Mouse (Mus musculus): Measurements from ENCODE around the gene Taf1d. TPM values are rescaled to one million over a fixed set of nuclear protein-coding genes. Genes with fewer than 3 reads are reported as not detected.
"Not testable (repeated sequence)": the region's sequence is repeated elsewhere in the genome, so short reads cannot be mapped to it uniquely, and the experiment has no call there.

The Taf1d gene
- 55.9 and 65.1 TPM in 2 replicates for polyA plus RNA-seq (2012; rRNA removed)

DNA sequence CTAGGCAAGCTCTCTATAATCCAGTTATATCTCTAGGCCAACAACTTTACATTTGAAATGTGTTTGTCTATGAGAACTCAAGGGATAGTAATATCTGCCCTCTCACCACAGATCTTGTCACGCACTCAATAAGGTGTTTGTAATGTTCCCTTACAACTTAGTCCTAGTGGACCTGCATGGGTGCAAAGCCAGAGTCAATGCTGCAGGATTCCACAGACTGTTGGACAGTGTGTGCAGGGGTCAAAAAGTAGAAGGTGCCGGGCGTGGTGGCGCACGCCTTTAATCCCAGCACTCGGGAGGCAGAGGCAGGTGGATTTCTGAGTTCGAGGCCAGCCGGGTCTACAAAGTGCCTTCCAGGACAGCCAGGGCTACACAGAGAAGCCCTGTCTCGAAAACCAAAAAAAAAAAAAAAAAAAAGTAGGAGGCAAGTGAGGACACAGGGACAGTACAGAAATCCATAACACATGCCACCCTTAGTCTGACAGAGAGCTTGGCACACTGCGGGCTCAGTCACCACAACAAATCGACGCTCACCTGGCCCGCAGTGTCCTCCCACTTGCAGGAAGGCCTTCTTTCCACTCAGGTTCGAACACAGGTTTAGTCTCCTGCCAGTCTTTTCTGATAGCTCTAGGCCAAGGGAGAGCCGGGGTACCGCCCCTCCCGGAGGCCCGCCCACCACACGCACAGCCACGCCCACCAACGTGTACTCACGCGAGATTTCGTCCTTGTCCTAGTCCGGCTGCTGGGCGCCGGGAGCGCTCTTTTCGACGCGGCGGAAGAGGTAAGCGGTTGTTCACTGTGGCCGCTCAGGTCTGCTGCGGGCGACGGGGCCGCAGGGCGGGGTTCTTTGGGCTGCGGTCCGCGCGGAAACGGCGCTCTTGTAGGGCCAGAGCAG, at the start of gene Taf1d:
Gene Taf1d, plus strand, starts transcription at position 712 of the 895 bp plus-strand sequence.
- peak; percentile 96 for DNase-seq (ENCODE audit: low spot score)

GRCm38 (mm10) chr9:15256214-15256613, 49.8 kb upstream of the Taf1d start:
- no peak for DNase-seq (ENCODE audit: low spot score)

DNA sequence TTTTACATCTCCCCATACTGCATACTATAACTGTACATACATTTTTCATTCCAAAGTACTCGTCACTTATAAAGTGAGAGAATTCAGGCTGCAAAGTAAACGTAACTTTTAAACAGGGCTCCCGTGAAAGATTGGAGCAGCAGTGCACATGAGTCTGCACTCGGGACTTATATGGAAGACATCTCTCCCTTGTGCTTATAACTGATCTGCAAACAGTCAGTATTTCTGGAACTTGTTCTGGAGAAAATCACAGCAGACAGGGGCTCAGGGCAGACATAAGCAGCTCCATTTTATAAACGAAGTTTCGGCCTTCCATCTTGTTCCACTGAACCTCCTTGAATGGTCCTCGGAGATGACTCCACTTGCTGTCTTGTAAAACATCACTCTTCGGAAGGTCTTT, 44.0 kb upstream of the Taf1d start:
- no peak for DNase-seq (ENCODE audit: low spot score)

GRCm38 (mm10) chr9:15263487-15263886, 42.5 kb upstream of the Taf1d start:
- no peak for DNase-seq (ENCODE audit: low spot score)

GRCm38 (mm10) chr9:15273981-15274380, 32.0 kb upstream of the Taf1d start:
- no peak for DNase-seq (ENCODE audit: low spot score)

- no peak for DNase-seq (ENCODE audit: low spot score)
Observed at GRCm38 (mm10) chr9:15276855-15277254, 29.2 kb upstream of the Taf1d start.

GRCm38 (mm10) chr9:15278343-15278742, 27.7 kb upstream of the Taf1d start:
- DNase-seq (ENCODE audit: low spot score) = no peak

DNA sequence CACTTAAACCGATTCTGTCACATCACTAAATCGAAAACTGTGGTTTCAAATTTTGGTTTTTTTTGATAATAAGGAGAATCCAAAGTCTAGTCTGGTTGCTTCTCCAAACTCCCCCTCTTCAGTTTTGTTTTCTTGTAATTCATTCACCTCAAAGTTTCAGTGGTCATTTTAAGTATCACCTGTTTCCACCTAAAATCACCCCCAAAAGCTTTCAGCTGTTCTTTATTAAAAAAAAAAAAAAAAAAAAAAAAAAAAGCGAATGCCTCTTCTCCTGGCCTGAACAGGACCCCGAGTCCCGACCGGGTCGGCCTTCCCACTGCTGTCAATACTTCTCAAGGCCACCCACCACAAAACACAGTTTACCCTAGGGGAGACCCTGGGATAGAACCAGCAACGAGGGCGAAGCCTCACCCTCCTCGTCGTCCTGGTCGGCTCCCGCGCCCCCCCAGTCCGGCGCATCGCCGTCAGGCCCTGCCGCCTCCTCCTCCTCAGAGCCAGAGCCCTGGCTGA, 26.8 kb upstream of the Taf1d start:
- DNase-seq (ENCODE audit: low spot score) = no peak

GRCm38 (mm10) chr9:15279649-15280490, 26.1 kb upstream of the Taf1d start, which contains the start of gene Med17:
TSS of gene Med17 (minus strand) at chr9:15279931.
- peak; percentile 82 for DNase-seq (ENCODE audit: low spot score)

GRCm38 (mm10) chr9:15280491-15280879, 25.5 kb upstream of the Taf1d start:
- no peak for DNase-seq (ENCODE audit: low spot score)

- no peak for DNase-seq (ENCODE audit: low spot score)
Observed at GRCm38 (mm10) chr9:15285443-15285842, 20.6 kb upstream of the Taf1d start.

DNA sequence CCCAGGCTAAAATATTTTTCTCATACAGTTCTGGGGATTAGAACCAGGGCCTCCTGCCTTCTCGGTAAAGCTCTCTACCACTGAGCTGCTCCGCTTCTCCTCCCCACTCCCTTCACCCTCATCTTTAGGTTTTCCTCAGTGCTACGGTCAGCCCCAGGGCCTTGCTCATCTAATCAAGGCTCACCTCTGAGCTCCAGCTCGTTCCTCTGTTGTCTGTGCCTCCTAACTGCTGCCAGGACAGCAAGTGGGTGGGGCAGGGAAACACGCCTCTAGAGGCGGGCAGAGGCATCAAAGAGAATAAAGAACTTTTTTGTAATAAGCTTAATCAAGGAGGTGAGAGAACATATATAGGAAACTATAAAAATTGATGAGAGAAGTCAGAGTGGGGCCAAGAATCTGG, 18.2 kb upstream of the Taf1d start:
- DNase-seq (ENCODE audit: low spot score) = no peak

DNA sequence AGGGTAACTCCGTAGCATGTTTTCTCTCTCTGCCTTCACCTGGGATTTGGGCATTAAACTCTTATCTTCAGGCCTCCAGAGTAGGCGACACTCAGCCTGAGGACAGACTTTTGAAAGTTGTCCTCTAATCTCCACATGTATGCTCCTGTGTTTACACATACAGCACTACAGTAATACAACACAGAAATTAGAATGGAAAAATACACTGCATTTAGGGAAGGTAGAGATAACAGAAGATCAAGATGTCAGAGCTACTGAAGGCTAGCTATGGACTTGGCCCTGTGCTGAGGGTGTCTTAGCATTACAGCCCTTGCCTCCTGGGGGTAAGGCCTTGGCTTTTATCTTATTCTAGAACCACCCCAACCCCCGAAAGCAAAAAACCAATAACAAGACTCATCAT, 17.6 kb upstream of the Taf1d start:
- DNase-seq (ENCODE audit: low spot score) = no peak

DNA sequence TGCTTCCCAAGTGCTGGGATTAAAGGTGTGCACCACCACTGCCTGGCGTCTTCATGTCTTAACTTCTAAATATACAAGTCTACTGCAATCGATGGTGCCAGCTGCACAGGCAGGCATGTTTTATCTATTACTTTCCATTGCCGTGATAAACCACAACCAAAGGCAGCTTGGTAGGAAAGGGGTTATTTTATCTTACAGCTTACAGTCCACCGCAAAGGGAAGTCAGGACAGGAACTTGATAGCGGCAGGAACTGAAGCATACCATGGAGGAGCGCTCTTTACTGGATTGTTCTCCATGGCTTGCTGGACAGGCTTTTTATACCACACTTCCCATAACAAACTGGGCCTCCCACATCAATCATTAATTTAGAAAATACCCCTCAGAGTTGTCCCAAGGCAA, 16.8 kb upstream of the Taf1d start:
- no peak for DNase-seq (ENCODE audit: low spot score)

- DNase-seq (ENCODE audit: low spot score) = no peak
Observed at GRCm38 (mm10) chr9:15297112-15297511, 8.9 kb upstream of the Taf1d start.

GRCm38 (mm10) chr9:15298451-15298850, 7.6 kb upstream of the Taf1d start:
- DNase-seq (ENCODE audit: low spot score) = no peak

- DNase-seq (ENCODE audit: low spot score) = no peak
Observed at GRCm38 (mm10) chr9:15300056-15300455, 6.0 kb upstream of the Taf1d start.

DNA sequence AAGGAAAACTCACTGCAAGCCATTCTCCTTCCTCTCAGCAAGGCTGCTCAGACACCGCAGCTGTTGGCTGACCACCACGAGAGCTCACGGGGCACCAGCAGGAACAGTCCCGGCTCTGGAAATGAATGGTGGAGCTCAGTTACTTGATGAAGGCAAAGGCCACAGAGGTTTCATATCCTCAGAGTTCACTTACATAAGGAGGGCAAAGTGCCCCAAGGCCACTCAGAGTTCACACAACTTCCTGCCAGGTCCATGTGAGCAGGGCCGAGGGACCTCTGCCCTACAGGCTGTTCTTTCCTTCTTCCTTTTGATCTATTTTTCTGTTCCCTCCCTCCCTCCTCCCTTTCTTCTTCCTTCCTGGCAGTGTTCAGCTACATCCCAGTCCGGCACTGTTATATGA, 4.6 kb upstream of the Taf1d start:
- DNase-seq (ENCODE audit: low spot score) = no peak

- DNase-seq (ENCODE audit: low spot score) = not testable (repeated sequence)
Observed at GRCm38 (mm10) chr9:15302006-15302405, 4.0 kb upstream of the Taf1d start.

DNA sequence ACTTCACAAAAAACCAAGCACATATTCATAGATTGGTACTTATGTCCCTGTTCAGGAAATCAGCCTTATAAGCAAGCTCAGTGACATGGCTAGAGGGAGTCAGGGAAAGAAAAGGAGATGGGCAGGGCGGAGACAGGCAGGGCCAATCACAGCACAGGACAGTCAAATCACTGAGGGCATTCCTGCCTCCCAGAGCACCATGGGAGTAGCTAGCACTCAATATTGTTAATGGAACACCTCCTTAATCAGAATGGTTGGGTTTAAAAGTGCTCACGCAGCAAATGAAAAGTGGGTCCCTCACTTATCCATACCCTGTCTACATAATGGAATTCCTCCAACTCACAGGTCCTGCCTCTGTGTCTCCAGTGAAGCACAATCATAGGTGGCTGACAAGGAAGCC, 3.1 kb upstream of the Taf1d start:
- DNase-seq (ENCODE audit: low spot score) = no peak

DNA sequence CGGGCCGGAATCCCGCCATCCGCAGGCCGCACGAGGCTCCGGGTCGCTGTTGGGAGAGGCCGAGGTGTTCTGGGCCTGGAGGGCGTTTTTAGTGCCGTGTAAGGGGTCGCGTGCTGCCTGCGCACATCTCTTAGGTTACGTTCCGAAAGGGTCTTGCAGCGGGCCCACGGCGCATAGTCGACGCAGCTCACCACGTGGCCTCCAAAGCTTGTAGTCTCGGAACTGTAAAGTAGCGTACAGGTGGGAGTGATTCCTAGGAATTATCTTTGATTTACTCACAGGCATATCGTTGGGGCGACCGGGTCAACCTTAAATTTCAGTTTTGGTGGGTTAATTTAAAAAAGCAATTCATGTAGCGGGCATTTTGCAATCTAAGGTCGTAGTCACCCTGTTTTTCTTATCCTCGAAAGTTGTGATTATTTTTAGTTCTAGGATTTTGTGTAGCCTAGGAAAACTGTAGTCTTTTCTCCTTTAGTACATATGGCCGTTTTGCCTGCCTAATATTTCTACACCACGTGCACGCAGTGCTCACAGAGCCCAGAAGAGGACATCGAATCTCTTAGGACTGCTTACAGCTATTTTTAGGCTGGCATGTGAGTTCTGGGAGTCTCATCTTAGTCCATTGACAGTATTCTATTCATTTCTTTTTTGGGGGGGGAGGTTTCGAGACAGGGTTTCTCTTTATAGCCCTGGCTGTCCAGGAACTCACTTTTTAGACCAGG, 545 bp downstream of the Taf1d start, which contains the start of gene 4931406C07Rik:
Gene 4931406C07Rik, minus strand, starts transcription at position 51 of the 722 bp plus-strand sequence.
- DNase-seq (ENCODE audit: low spot score) = no peak

- DNase-seq (ENCODE audit: low spot score) = no peak
Observed at GRCm38 (mm10) chr9:15307257-15307656, 1.2 kb downstream of the Taf1d start.
